Mouse (Mus musculus) thymus, postnatal 25 days (tissue): ENCODE results near the gene Gm11027.
"Not testable (repeated sequence)": the region's sequence is repeated elsewhere in the genome, so short reads cannot be mapped to it uniquely, and the experiment has no call there.

Experiments
- DNase-seq: peaks from one replicate; pipeline ENCODE4 v3.0.0; 2022

Gene Gm11027

DNA sequence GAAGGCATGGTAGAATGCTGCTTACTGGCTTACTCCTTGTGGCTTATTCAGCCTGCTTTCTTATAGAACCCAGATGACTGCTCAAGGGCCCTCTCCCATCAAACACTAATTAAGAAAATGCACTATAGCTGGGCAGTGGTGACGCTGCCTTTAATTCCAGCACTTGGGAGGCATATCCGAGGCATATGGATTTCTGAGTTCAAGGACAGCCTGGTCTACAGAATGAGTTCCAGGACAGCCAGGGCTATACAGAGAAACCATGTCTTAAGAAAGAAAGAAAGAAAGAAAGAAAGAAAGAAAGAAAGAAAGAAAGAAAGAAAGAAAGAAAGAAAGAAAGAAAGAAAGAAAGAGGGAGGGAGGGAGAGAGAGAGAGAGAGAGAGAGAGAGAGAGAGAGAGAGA, at the start of gene Gm11027:
TSS of gene Gm11027 (plus strand) at position 301 of the 400 bp plus-strand sequence.
- DNase-seq: not testable (repeated sequence)

DNA sequence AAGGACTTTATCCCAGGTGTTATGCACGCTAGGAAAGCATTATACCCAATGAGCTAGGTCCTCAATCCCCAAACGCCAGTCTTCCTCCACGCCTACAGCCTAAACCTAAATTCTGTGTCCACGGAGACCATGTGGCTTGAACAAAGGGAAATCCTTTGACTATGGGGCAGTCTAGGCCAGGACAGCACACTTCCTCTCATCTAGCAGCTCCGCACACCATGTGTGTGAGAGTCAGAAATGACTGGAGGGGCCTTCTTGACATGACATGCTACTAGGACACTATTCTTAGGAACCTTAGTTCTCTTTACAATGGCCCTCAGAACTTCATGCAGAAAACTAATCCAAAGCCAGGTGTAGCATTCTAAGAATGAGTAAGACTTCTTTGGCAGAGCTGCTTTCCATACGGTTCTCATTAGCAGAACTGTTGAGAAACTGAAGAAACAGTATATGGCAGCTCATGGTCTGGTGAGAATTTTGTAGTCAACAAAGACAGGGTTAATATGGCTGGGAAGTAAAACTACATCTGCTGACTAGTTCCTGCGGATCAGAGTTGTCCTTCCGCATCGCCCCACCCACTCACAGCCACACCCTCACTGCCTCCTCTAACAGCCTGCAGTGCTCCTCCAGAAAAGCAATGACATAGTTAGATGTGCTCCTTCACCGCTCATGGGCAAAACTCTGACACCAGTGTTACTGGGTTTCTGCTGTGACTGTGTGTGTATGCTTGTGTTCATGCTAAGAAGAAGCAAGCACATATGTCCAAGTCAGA, 48.7 kb upstream of the Gm11027 start:
- no peak for DNase-seq

DNA sequence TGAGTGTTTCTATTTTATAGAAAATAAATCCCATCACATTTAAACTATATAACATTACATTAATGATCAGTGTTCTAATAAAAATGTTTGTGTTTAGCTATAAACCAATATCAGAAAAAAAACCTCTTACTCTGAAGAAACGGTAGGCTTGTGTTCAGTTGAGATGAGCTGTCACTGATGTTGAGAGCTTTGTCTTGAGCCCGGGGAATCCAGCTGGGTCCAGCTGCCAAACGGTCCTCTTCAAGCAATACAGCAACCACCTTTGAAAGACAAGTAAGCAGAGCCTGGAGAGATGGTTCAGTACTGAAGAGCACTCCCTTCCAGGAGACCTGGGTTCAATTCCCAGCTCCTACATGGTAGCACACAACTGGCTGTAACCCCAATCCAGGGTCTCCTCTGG, 45.7 kb upstream of the Gm11027 start:
- no peak for DNase-seq

DNA sequence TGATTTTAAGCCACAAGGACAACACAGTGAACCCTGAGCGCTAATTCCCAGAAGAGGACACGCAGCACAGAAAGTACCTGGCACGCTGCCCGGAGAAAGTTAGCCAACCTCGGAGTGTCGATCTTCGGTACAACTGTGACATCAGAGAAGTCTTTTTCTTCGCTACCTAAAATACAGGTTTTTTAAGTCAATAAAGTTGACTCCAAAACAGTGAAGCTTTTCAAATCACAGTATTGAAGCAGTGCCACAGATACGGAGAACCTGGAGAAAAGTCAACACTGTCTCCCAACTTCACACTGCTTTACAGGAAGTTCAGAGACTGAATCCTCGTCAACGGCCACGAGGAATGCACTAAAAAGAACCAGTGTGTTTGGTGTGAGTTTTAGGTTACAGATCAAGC, 43.6 kb upstream of the Gm11027 start:
- no peak for DNase-seq

DNA sequence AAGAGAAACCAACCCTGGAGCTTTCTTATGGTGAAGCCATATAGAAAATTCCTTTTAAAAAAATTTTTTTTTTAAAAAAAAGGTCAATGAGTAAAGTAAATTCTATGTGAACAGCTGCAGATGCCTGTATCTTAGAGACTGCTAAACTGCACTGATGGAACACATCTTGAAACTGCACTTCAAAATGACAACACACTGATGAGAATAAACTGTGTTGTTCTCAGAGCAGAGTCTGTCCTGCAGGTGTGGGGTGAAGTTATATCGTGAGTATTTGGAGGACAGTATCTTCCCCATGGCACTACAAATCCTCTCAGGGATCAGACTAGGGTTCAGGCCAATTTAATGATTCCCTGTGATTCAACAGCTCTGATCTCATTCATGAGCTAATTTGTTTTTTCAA, 43.1 kb upstream of the Gm11027 start:
- DNase-seq: no peak

DNA sequence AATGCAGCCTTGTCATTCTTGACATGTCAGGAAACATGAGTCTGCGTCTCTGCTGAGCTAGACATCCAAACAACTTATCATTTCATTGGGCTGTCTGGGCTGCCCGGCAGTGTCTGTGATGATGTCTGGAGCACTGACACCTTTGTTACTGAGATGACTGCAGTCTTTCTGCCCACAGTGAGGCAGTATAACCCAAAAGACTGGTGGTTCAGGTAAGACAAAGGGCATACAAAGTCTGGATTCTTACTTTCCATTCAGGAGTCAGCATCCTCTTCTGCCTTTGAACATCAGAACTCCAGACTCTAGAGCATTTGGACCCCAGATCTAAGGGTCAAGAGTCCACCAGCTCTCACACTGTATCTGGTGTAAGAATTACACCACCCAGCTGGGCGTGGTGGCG, 39.8 kb upstream of the Gm11027 start:
- DNase-seq: peak; percentile 18

DNA sequence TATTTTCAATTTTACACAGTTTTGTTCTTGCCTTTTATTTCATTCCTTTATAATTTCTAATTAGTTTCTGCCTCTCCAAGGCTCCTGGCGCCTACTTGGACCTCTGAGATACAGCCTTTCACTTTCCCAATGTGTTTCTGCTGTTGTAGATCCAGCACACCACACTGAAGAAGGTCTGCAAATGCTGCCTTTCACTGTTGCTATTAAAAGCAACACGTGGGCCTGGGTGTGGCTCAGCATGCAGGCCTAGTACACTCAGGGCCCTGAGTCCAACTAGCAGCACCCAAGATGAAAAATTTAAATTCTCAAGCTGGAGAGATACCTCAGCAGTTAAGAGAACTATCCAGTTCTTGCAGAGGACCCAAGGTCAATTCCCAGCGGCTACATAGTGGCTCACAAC, 38.5 kb upstream of the Gm11027 start:
- no peak for DNase-seq

DNA sequence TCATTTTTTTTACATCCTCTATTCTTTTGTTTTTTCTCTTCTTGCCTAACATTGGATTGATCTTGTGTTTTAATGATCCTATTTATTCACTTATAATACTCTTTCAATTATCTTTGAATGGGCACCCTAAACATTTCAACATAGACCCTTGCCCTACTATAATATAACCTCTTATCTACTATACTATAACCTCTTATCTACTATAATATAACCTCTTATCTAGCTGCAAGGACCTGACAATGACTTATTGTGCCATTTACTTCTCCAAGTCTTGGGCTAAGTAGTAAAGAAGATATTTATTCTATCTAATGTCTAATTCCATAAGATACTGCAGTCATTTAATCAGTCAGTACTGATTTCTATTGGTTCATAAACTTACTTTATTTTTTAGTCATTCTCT, 36.8 kb upstream of the Gm11027 start:
- no peak for DNase-seq

DNA sequence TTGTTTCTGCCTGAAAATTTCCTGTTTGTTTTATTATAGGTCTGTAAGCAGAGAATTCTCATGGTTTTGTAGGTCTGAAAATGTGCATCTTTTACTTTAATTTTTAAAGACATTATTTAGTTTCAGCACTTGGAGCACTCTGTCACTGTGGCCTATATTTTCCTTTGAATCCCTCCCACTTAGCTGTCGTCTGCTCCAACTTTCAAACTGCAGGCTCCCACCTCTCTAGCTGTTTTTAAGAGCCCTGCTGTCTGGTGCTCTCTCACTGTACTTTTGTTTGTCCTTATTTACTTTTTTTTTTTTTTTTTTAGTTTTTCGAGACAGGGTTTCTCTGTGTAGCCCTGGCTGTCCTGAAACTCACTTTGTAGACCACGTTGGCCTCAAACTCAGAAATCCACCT, 36.4 kb upstream of the Gm11027 start:
- DNase-seq: no peak

DNA sequence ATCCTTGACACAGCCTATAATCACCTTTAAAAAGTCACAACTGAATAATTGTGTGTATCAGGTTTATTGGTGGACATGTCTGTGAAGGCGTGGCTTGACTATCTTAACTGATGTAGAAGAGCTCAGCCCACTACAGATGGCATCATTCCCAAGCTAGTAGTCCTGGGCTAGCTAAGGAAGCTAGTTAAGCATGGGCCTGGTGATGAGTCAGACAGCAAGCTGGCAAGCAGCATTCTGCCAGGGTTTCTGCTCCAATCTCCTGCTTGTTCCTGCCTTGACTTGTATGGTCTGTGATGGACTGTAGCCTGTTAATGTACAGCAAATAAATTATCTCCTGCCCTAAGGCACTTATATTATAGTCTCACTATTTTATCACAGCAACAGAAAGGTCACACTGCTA, 30.6 kb upstream of the Gm11027 start:
- DNase-seq: no peak

DNA sequence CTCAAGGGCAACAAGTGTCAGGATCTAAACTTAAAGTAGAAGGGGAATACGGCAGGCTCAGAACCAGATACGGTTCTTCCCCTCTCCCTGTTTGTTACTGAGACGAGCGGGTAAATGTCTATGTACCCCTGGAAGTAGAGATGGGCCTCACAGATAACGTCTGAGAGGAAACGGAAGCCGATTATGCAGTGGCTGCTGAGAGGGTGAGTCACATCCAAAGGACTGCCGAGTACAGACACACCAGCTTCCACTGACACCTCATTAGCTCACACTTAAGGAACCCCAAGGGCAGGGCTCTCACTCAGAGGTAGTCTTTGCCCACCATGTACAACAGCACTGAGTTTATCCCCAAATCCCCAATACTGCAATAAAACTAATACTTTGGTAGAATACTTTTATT, 20.5 kb upstream of the Gm11027 start:
- peak; percentile 48 for DNase-seq

DNA sequence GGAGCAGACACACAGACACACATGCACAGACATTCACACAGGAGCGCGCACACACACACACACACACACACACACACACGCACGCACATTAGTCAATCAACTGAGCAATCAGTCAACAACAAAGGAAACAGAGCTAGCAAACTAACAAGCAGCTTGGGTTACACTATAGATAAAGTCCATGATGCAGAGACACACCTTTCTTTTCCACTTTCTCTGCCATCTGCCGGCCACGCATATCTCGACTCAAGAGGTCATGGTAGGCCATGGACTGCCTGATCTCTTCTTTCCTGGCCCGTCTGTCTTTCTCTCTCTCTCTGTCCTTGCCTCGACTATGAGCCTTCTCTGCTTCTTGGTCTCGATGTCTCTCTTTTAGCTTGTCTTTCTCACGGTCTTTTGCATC, 19.6 kb upstream of the Gm11027 start:
- no peak for DNase-seq

DNA sequence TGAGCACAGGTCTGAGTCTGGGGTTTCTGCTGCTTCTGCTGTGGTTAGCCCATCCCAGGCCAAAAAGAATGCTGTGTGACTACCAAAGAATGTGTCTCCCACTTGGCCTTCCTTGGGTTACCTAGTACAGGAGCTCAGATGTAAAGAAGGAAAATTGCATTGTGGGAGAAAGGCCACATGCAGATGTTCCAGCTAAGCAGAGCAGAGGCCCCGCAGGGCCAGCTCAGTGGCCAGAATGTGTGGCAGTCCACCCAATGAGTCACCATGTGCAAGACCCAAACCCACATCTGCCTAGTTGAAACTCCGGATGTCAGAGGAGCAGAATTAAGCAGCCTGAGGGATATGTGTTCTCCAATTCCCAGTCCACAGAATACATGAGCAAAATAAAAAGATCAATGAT, 16.9 kb upstream of the Gm11027 start:
- DNase-seq: no peak

DNA sequence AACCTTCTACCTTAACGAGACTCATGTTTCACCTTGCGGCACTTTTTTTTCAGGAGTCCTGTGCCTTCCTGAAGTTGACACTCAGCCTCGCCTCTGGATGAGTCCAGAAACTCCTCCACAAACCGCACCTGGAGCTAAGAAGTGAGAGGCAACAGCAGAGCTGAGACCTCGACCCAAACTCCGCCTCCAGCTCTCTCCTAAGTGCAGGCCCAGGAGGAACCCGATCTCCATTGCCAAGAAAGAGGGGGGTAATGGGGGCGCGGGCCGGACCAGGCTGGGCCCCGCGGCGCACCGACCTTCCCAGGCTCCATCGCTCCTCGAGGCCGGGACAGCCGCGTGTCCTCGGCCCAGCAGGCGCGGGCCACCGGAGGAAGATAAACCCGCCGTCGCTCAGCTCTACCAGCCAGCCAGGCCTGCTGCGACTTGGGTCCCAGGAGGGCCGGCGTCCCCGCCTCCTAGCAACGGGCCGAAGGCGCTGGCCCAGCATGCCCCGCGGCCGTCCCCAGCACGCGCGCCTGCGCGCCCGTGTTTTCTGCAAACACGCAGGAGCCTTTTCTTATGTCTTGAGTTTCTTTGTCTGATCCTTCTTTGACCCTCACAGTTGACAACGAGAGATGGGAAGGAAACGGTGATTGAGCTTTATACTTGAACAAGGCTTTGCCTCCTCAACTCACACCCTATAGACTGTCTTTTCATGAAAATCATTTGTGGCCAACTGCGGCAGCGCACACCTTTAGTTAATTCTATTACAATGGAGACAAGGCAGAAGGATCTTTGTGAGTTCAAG, 12.4 kb upstream of the Gm11027 start, which contains the start of gene Wdr60:
TSS of gene Wdr60 (minus strand) at position 468 of the 787 bp plus-strand sequence.
- peak; percentile 90 for DNase-seq

DNA sequence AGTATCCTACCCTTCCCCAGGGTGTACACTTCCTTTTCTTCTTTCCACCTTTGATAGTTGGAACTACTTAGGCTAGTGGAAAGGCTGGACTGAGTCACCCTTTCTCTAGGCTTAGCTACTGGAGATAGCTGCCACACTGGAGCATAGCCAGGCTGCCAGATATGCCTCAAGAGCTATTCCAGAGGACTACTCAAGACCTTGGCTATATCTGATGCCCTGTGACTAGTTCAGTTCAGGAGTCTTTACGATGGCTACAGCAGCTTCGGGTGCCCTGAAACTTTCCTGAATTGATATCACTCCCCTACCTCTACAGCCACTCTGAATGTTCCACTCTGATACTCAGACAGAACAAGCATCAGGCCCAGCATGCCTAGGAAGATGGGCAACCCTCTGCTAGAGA, 10.4 kb upstream of the Gm11027 start:
- DNase-seq: no peak

DNA sequence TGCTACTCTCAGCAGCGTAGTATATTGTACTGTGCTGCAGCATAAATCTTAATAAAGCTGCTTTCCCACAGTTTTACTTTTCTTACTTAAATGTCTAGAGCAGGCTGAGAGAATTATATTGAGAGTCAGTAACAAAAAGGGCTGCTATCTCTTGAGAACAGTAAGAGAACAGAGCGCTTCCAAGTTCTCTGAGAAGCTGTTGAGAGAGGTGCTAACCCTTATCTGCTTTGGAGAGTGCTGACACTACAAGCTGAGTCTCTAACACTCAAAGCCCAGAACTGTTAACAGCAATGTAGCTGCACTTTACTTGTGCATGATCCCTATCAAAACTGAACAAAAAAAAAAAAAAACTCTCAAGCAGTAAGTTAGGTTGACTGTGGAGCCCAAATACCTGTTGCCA, 9.9 kb upstream of the Gm11027 start:
- no peak for DNase-seq

DNA sequence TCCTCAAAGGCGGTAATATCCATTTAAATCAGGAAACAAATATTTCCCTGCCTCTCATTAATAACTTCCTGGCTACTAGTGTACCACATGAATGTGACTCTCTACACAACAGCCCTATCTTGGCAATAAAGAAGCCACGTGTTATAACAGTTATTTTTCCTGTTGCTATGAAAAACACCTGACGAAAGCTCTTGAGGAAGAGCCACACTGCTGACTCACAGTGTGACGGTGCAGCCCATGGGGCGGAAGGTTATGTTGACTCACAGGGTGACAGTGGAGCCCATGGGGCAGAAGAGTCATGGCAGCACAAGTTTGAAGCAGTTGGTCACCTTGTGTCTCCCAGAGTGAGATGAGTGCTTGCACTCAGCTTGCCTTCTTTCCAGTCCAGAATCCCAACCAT, 5.7 kb upstream of the Gm11027 start:
- no peak for DNase-seq

DNA sequence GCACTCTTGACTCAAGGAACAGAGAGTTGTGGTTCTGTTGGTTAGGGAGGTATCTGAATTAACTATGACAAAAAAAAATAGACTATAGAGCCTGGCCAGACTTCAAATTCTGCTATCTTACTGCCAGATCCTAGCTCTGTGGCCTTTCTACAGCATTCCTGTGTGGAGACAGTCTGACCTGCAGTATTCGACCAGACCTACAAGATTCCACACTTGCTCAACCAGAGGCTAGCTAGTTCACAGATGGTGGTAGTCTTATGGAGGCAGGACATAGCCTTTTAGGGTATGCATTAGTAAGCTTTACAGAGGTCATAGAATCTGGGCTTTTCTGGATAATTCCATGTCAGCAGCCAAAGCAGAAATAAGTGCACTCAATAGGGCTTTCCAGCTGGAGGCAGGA, 4.6 kb upstream of the Gm11027 start:
- DNase-seq: no peak

DNA sequence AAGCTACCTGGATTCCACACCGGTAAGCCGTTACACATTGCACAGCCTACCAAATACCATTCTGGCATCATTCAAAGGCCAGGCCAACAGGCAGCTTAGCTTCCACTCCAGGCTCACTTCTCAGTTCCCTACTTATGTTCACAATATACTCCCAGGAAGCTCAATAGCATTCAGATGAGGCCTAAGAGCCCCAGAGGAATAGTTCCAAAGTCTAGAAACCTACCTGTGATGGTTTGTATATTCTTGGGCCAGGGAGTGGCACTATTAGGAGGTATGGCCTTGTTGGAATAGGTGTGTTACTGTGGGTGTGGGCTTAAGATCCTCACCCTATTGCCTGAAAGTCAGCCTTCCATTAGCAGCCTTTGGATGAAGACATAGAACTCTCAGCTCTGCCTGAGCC, 4.1 kb upstream of the Gm11027 start:
- DNase-seq: no peak

DNA sequence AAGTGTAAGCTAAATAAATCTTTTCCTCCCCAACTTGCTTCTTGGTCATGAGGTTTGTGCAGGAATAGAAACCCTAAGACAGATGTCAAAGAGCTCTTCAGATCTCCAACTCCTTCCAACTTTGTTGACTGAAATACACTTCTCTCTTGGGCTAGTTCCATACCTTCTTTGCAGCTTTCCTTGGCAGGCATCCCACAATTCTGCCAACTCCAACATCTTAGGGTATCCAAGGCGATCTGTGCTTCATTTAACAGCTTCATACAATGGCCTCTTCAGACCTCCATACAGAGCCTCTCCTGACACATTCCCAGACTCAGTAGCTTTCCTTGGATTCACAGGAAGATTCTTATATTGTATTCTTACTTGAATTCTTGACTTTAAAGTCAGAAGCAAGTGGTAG, 1.5 kb upstream of the Gm11027 start:
- no peak for DNase-seq

DNA sequence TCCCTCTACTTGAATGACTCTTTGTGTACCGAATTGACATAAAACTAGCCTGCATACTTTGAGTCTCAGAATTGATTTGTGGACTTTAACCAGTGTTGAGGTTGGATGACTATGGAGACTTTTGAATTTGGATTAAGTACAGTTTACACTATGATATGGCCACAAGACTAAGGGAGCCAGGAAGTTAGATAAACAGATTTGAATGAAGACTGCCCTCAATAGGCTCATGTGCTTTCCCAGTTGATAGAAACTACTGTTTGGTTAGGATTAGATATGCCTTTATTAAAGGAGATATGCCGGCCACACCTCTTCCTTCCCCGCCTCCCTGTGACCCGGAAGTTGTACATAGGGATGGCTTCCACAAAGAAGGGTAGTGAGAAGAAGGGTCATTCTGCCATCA, 445 bp downstream of the Gm11027 start:
- no peak for DNase-seq

DNA sequence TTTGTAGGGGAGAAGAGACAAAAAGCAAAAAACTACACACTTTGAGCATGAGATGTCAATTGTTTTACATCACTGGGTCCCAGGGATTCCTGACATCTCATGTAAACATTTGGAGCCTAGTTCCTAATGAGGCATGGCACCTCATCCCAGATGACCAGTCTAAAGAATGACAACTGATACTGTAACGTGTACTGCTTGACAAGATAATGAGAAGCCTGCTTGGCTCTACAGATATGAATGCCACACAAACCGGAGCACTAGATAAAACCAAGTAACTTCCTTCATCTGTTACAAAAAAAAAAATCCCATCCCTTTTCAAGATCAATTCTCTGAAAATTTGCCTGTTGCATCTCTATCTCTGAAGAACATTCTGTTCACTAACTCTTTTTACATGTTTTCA, 1.8 kb downstream of the Gm11027 start:
- DNase-seq: no peak

DNA sequence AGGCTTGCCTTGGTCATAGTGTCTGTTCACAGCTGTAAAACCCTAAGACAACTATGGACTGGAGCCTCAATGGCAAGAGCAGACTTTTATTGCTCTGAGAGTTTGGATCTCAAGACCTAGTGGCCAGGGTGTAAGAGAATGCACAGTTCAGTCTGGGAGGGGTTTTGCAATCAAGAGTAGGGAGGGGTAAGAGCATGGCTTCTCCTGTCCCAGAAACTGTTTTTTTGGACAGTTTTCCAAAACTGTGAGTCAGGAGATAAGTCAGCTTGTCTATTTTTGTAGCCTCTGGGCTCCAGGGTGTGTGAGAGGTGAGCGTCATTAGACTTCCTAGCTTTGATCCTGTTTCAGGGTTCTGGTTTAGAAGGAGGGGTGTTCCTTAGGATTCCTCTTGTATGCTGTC, 3.4 kb downstream of the Gm11027 start:
- no peak for DNase-seq

DNA sequence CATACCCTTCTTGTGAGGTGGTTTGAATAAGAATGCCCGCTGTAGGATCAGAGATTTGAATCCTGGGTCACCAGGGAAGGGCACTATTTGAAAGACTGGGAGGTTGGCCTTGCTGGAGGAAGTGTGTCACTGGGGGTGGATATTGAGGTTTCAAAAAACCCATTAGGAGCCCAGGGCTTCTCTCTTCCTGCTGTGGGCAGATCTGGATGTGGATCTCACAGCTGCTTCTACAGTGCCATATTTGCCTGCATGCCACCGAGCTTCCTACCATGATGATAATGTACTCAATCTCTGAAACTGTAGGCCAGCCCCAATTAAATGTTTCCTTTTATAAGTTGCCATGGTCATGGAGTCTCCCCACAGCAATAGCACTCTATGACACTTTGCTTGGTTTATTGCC, 4.0 kb downstream of the Gm11027 start:
- no peak for DNase-seq
